Mouse (Mus musculus): Measurements from ENCODE around the gene Tmem238l.

Tmem238l gene

GRCm38 (mm10) chr11:66956303-66956702 is at the start of gene Tmem238l:
TSS of gene Tmem238l (plus strand) at chr11:66956638.
- DNase-seq (ENCODE audit: low spot score): no peak

GRCm38 (mm10) chr11:66911811-66912210 is 44.6 kb upstream of the Tmem238l start, which contains the start of gene Pirt:
TSS of gene Pirt (plus strand) at chr11:66911981.
- no peak for DNase-seq (ENCODE audit: low spot score)

GRCm38 (mm10) chr11:66912531-66913458 is 43.6 kb upstream of the Tmem238l start:
- no peak for DNase-seq (ENCODE audit: low spot score)

- DNase-seq (ENCODE audit: low spot score): peak; percentile 46
Measured at GRCm38 (mm10) chr11:66914249-66914648, 42.2 kb upstream of the Tmem238l start.

- DNase-seq (ENCODE audit: low spot score): no peak
Measured at GRCm38 (mm10) chr11:66920012-66920411, 36.4 kb upstream of the Tmem238l start.

GRCm38 (mm10) chr11:66924095-66924823 is 32.2 kb upstream of the Tmem238l start:
- no peak for DNase-seq (ENCODE audit: low spot score)

- no peak for DNase-seq (ENCODE audit: low spot score)
Measured at GRCm38 (mm10) chr11:66928311-66928710, 28.1 kb upstream of the Tmem238l start.

- no peak for DNase-seq (ENCODE audit: low spot score)
Measured at GRCm38 (mm10) chr11:66932827-66933599, 23.4 kb upstream of the Tmem238l start.

- no peak for DNase-seq (ENCODE audit: low spot score)
Measured at GRCm38 (mm10) chr11:66934428-66935173, 21.8 kb upstream of the Tmem238l start.

- DNase-seq (ENCODE audit: low spot score): no peak
Measured at GRCm38 (mm10) chr11:66942011-66942410, 14.4 kb upstream of the Tmem238l start.

GRCm38 (mm10) chr11:66945224-66945767 is 11.1 kb upstream of the Tmem238l start:
- no peak for DNase-seq (ENCODE audit: low spot score)

GRCm38 (mm10) chr11:66946521-66946920 is 9.9 kb upstream of the Tmem238l start:
- DNase-seq (ENCODE audit: low spot score): no peak

- no peak for DNase-seq (ENCODE audit: low spot score)
Measured at GRCm38 (mm10) chr11:66946922-66947321, 9.5 kb upstream of the Tmem238l start.

GRCm38 (mm10) chr11:66960797-66961196 is 4.4 kb downstream of the Tmem238l start:
- DNase-seq (ENCODE audit: low spot score): no peak

- DNase-seq (ENCODE audit: low spot score): no peak
Measured at GRCm38 (mm10) chr11:66961447-66962176, 5.2 kb downstream of the Tmem238l start.

- DNase-seq (ENCODE audit: low spot score): no peak
Measured at GRCm38 (mm10) chr11:66963462-66963861, 7.0 kb downstream of the Tmem238l start.

- no peak for DNase-seq (ENCODE audit: low spot score)
Measured at GRCm38 (mm10) chr11:66966500-66967116, 10.2 kb downstream of the Tmem238l start.

GRCm38 (mm10) chr11:66968575-66968974 is 12.1 kb downstream of the Tmem238l start:
- DNase-seq (ENCODE audit: low spot score): no peak

- no peak for DNase-seq (ENCODE audit: low spot score)
Measured at GRCm38 (mm10) chr11:66973507-66973906, 17.1 kb downstream of the Tmem238l start.
